Mouse (Mus musculus): ENCODE data around the gene Foxe1. TPM values are rescaled to one million over a fixed set of nuclear protein-coding genes. Genes with fewer than 3 reads are reported as not detected.

Gene Foxe1
- polyA plus RNA-seq (2016; fragmentation: Nextera tagmentation; extraction: Ambion mirVana), result not detected in 2 replicates

GRCm38 (mm10) chr4:46343596-46344260 is at the start of gene Foxe1:
Gene Foxe1 (plus strand): TSS chr4:46343609.
- Histone ChIP-seq H3K36me3 (no peaks in the 10 kb centered on the region), H3K9me3 (no peaks in the 10 kb centered on the region), H3K4me3 (peak within 1 kb of the TSS; percentile 29), H3K4me1 (peaks cover 19% of the 10 kb centered on the region), H3K27me3 (replicated peaks) (peaks cover 98% of the 10 kb centered on the region), H3K27ac (no peak within 1 kb of the TSS), H3K4me2 (replicated peaks) (peak within 1 kb of the TSS; percentile 57), H3K9ac (no peak within 1 kb of the TSS)
- no peak for ATAC-seq (ENCODE audit: low FRiP score, low read depth)
- WGBS, result 1% methylated on average over 67 of the region's 70 CpGs

DNA sequence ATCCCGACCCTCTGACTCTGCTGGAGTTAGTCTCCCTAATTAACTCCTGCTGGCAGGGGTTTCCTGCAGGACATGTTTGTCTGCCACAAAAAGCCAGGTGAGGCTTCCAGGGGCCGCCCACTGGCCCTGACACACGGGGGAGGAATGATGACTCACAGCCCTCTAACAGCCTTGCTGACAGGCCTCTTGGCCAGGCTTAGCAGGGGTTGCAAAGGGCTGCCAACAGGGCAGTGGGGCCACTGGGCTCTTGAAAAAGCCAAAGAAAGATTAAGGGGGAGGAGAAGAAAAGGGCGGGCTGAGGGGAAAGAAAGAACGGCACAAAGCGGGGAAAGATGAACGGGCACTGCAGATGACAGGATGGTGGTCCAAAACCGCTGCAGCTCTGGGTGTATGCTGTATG is 39.3 kb upstream of the Foxe1 start:
- Histone ChIP-seq H3K9ac (peak overlapping the region; percentile 6; the same call in 1 of the 2 replicates), H3K4me1 (peaks cover 9% of the 10 kb centered on the region), H3K9me3 (no peaks in the 10 kb centered on the region), H3K4me2 (replicated peaks) (peak overlapping the region; percentile 76), H3K27ac (no peak overlapping the region), H3K4me3 (peak overlapping the region; percentile 12; the same call in 1 of the 2 replicates), H3K27me3 (replicated peaks) (peaks cover 13% of the 10 kb centered on the region; the same call in 1 of the 2 replicates), H3K36me3 (no peaks in the 10 kb centered on the region)
- WGBS, result 6% methylated on average over 8 of the region's 8 CpGs
- ATAC-seq (ENCODE audit: low FRiP score, low read depth), result peak; percentile 48; the same call in 1 of the 2 replicates

DNA sequence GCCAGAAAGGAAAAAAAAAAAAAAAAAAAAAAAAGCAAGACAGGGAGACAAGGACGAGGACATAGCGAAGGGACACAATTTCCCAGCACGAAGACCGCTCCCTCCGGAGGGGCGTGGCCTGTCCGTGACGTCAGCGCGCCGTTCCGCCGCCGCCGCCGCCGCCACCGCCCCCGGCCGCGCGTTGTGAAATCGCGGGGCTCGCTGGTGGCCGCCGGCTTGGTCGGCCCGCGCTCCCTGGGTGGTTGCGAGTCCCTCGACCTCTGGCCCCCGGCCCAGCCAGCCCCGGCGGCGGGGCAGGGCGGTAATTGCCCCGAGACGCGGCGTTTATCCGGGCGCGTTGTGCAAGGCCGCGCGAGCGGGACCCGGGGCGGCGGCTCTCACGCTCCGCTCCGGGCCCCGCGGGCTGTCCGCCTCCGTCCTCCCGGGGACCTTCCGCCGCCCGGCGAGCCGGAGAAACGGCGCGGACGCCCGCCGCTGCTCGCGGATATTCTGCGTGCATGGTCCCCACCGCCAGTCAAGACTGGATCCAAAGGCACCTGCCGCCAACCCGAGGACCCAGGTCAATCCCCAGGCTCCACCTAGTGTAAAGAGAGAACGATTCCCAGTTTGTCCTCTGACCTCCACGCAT is 38.5 kb upstream of the Foxe1 start:
- H3K27ac ChIP-seq, result peak overlapping the region; percentile 57; the same call in 1 of the 2 replicates
- H3K9ac ChIP-seq, result peak overlapping the region; percentile 87
- peak overlapping the region; percentile 76 for H3K4me2 ChIP-seq (replicated peaks)
- under 1% methylated on average over 76 of the region's 78 CpGs for WGBS
- ATAC-seq (ENCODE audit: low FRiP score, low read depth), result peak; percentile 92
- H3K9me3 ChIP-seq, result no peaks in the 10 kb centered on the region
- H3K36me3 ChIP-seq, result no peaks in the 10 kb centered on the region
- peaks cover 13% of the 10 kb centered on the region; the same call in 1 of the 2 replicates for H3K27me3 ChIP-seq (replicated peaks)
- peaks cover 9% of the 10 kb centered on the region for H3K4me1 ChIP-seq
- H3K4me3 ChIP-seq, result peak overlapping the region; percentile 78

- H3K36me3 ChIP-seq, result no peaks in the 10 kb centered on the region
- peak overlapping the region; percentile 76 for H3K4me2 ChIP-seq (replicated peaks)
- no peaks in the 10 kb centered on the region for H3K9me3 ChIP-seq
- H3K4me3 ChIP-seq, result peak overlapping the region; percentile 78; the same call in 1 of the 2 replicates
- 22% methylated on average over 7 of the region's 7 CpGs for WGBS
- peaks cover 9% of the 10 kb centered on the region for H3K4me1 ChIP-seq
- H3K9ac ChIP-seq, result no peak overlapping the region
- H3K27me3 ChIP-seq (replicated peaks), result peaks cover 13% of the 10 kb centered on the region; the same call in 1 of the 2 replicates
- no peak for ATAC-seq (ENCODE audit: low FRiP score, low read depth)
- no peak overlapping the region for H3K27ac ChIP-seq
Observed at GRCm38 (mm10) chr4:46305436-46305835, 38.0 kb upstream of the Foxe1 start.

DNA sequence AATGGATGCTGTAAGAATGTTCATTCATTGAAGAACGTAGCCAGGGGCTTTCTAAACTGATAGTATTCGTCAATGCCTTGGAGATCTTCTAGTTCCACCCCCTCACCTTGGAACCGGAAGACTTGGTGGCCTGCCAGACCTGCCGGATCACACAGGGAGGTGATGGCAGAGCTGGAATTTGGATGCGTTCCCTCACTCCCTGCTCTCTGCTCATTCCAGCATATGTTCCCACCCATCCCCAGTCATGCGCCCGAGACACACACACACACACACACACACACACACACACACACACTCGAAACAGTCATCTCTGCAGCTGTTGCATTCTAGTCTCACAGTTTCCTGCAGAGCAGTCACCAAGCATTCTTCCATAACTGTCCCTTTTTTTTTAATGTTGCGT is 36.1 kb upstream of the Foxe1 start:
- H3K27ac ChIP-seq, result no peak overlapping the region
- WGBS, result 74% methylated on average over 9 of the region's 9 CpGs
- no peak for ATAC-seq (ENCODE audit: low FRiP score, low read depth)

DNA sequence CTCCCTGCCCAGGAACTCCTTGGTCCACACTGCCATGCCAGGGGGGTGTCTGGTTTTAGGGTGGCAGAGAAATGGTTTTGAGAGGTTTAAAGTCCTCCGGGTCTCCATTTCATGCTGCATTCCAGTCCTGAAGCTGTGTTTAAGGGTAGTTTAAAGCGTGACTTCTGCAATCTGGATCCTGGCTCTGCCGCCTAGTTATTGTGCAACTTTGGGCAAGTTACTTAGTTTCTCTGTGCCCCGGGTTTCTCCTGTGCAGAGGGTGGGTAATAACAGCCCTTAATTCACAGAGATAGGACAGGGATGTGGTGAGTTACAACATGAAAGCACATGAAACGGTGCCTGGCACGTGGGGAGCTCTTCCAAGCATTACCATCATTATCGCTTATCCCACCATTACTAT is 35.5 kb upstream of the Foxe1 start:
- H3K27me3 ChIP-seq (replicated peaks), result peaks cover 13% of the 10 kb centered on the region; the same call in 1 of the 2 replicates

More for the DNA sequence above, 36.1 kb upstream of the Foxe1 start:
- Histone ChIP-seq H3K9ac (no peak overlapping the region), H3K4me1 (peaks cover 9% of the 10 kb centered on the region), H3K27me3 (replicated peaks) (peaks cover 13% of the 10 kb centered on the region; the same call in 1 of the 2 replicates), H3K4me3 (no peak overlapping the region), H3K4me2 (replicated peaks) (no peak overlapping the region), H3K9me3 (no peaks in the 10 kb centered on the region), H3K36me3 (no peaks in the 10 kb centered on the region)

GRCm38 (mm10) chr4:46311631-46312030 is 31.8 kb upstream of the Foxe1 start:
- no peak overlapping the region for H3K4me3 ChIP-seq
- 77% methylated on average over 2 of the region's 2 CpGs for WGBS
- no peak for ATAC-seq (ENCODE audit: low FRiP score, low read depth)
- H3K27ac ChIP-seq, result no peak overlapping the region
- H3K4me1 ChIP-seq, result no peaks in the 10 kb centered on the region
- H3K27me3 ChIP-seq (replicated peaks), result no peaks in the 10 kb centered on the region
- no peaks in the 10 kb centered on the region for H3K36me3 ChIP-seq
- H3K4me2 ChIP-seq (replicated peaks), result no peak overlapping the region
- H3K9me3 ChIP-seq, result no peaks in the 10 kb centered on the region
- no peak overlapping the region for H3K9ac ChIP-seq

More for the DNA sequence above, 35.5 kb upstream of the Foxe1 start:
- no peak overlapping the region for H3K27ac ChIP-seq
- no peak overlapping the region for H3K9ac ChIP-seq
- peaks cover 9% of the 10 kb centered on the region for H3K4me1 ChIP-seq
- no peak overlapping the region for H3K4me2 ChIP-seq (replicated peaks)
- WGBS, result 84% methylated on average over 7 of the region's 7 CpGs
- no peak for ATAC-seq (ENCODE audit: low FRiP score, low read depth)
- H3K4me3 ChIP-seq, result no peak overlapping the region
- no peaks in the 10 kb centered on the region for H3K9me3 ChIP-seq
- H3K36me3 ChIP-seq, result no peaks in the 10 kb centered on the region

DNA sequence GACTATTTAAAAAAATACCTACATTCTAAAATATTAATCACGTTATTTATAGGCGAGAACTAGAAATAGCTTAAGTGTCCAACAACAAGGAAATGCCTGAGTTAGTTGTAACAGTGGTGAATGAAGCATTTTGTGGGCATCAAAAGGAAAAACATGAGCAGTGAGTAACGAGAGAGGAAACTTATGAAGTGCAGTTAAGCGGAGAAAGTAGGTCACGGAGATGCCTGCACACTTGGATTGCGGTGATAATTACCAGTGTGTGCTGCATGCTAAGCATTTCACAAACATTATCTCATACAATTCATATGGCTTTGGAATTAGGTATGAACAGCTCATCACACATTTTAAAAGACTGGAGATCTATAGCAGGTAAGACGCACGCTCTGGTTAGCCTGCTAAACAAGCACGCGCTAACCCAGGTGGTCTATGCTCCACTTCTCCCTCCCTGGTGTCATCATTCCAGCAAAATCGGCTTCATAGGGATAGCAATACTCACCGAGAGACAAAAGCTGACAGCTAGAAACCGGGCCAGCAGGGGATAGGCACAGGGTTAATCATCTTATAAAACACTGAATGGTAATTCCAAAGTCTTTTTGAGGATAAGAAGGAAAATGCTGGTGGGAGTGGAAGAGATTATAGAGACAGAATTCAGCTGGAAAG is 21.5 kb upstream of the Foxe1 start:
- Histone ChIP-seq H3K27me3 (replicated peaks) (no peaks in the 10 kb centered on the region), H3K27ac (no peak overlapping the region), H3K9me3 (no peaks in the 10 kb centered on the region), H3K4me1 (no peaks in the 10 kb centered on the region), H3K36me3 (no peaks in the 10 kb centered on the region), H3K4me3 (no peak overlapping the region), H3K9ac (no peak overlapping the region), H3K4me2 (replicated peaks) (no peak overlapping the region)
- 86% methylated on average over 13 of the region's 13 CpGs for WGBS
- no peak for ATAC-seq (ENCODE audit: low FRiP score, low read depth)

DNA sequence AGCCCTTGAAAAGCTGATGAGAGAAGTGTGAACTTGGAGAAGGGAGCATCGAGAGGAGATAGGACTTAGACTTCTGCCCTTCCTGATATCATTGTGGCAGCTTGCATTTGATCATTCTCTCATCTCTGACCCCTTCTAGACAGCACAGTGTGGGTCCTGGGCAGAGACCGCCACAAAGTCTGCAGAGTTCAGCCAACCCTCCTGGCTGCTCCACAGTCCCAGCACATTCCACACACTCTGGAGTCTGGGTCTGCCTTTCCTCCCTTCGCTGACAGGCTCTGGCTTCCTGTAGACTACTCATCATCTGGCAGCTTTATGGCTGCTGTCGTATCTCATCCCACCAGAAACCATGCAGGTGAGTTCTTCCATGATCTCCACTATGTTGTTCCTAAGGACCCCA is 20.7 kb upstream of the Foxe1 start:
- WGBS, result 71% methylated on average over 4 of the region's 4 CpGs
- no peak for ATAC-seq (ENCODE audit: low FRiP score, low read depth)
- Histone ChIP-seq H3K9me3 (no peaks in the 10 kb centered on the region), H3K27ac (no peak overlapping the region), H3K4me3 (no peak overlapping the region), H3K27me3 (replicated peaks) (no peaks in the 10 kb centered on the region), H3K4me2 (replicated peaks) (no peak overlapping the region), H3K4me1 (no peaks in the 10 kb centered on the region), H3K36me3 (no peaks in the 10 kb centered on the region), H3K9ac (no peak overlapping the region)

DNA sequence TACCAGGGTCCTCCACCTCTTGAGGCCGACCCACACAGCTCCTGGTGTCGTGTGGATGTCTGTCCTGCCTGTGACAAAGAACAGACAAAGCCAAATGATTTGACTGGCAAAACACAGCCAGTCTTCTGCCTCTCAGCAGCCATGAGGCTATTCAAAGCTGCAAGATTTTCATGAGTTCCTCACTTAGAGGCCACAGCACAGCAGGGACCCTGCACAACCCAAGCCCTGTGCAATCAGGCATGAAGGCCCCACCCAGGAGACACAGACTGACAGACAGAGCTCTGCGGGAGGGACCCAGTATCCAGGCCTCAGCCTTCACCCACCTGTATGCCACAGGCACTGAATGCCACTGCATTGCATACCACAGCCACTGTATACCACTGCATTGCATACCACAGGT is 14.5 kb upstream of the Foxe1 start:
- no peak for ATAC-seq (ENCODE audit: low FRiP score, low read depth)
- no peak overlapping the region for H3K27ac ChIP-seq
- H3K9me3 ChIP-seq, result no peaks in the 10 kb centered on the region
- H3K27me3 ChIP-seq (replicated peaks), result no peaks in the 10 kb centered on the region
- no peaks in the 10 kb centered on the region for H3K4me1 ChIP-seq
- no peaks in the 10 kb centered on the region for H3K36me3 ChIP-seq
- no peak overlapping the region for H3K4me2 ChIP-seq (replicated peaks)
- no peak overlapping the region for H3K4me3 ChIP-seq
- no peak overlapping the region for H3K9ac ChIP-seq
- 41% methylated on average over 3 of the region's 3 CpGs for WGBS

DNA sequence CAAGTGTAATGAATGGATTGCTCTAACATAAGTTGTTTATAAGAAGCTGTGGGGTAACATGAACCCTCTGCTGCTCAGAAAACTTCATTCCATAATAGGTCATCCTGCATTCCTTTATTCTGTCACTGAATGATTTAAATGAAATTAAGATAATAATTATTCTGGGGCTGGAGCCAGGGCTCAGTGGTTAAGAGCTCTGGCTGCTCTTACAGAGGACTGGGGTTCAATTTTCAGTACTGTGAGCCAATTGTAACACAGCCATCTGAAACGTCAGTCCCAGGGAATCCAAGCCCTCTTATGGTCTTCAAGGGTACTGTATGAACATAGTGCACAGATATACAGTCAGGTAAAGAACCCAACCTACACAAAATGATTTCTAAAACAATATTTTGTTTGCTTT is 7.6 kb upstream of the Foxe1 start:
- no peaks in the 10 kb centered on the region for H3K9me3 ChIP-seq
- 33% methylated on average over 1 of the region's 1 CpGs for WGBS
- no peak overlapping the region for H3K4me3 ChIP-seq
- no peak overlapping the region for H3K9ac ChIP-seq
- no peak for ATAC-seq (ENCODE audit: low FRiP score, low read depth)
- no peak overlapping the region for H3K27ac ChIP-seq
- H3K4me2 ChIP-seq (replicated peaks), result no peak overlapping the region
- peaks cover 45% of the 10 kb centered on the region for H3K27me3 ChIP-seq (replicated peaks)
- H3K4me1 ChIP-seq, result no peaks in the 10 kb centered on the region
- no peaks in the 10 kb centered on the region for H3K36me3 ChIP-seq

DNA sequence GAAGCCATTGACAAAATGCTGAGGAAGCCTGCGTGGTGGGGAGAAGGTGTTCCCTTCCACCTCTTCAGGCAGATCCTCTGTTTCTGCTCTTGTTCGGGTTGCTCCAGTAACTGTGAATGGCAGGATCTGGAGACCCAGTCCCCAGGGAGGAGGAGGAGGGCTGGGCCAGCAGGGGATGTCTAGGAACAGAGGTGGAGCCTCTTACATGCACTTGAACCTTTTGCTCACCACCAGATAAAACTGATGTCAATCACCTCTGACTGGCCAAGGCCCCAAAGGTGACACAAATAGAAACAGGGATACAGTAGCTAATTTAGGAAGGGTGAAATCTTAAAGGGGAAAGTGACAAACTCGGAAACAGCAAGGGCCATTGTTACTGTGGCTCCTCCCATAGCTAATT is 5.4 kb upstream of the Foxe1 start:
- Histone ChIP-seq H3K4me2 (replicated peaks) (no peak overlapping the region), H3K9me3 (no peaks in the 10 kb centered on the region), H3K36me3 (no peaks in the 10 kb centered on the region), H3K27ac (no peak overlapping the region), H3K4me1 (peaks cover 4% of the 10 kb centered on the region), H3K27me3 (replicated peaks) (peaks cover 66% of the 10 kb centered on the region), H3K4me3 (no peak overlapping the region), H3K9ac (no peak overlapping the region)
- 3% methylated on average over 3 of the region's 3 CpGs for WGBS
- ATAC-seq (ENCODE audit: low FRiP score, low read depth), result no peak
